7 mouse cellular contexts compared by ENCODE assay signal in genomic region chr2:113234559-113234958, GRCm38 (mm10). TPM values are rescaled to one million over a fixed set of nuclear protein-coding genes. Genes with fewer than 3 reads are reported as not detected.
DNase-seq lines count a peak whose midpoint lies in the region; ATAC-seq and TF ChIP-seq lines count a peak whose summit lies in the region.

No protein-coding gene starts in this region.

- peak; percentile 36 for TF ChIP-seq RAD21 in MEL (IDR thresholded peaks at IDR 0.05; ENCODE audit: low read depth, low read length)

- DNase-seq in MEL (ENCODE audit: low read depth, low spot score): peak; percentile 35
- DNase-seq in brain, adult 2 months (ENCODE audit: low read depth, low spot score): peak; percentile 86
- DNase-seq in hindbrain, postnatal 0 days (ENCODE audit: low spot score): peak; percentile 90
- DNase-seq in retina, embryonic 14.5 days (ENCODE audit: low spot score): peak; percentile 90
- DNase-seq in spleen, postnatal 14 days (ENCODE audit: low spot score in 2 of 2): no peak

- no peak for TF ChIP-seq EP300 in MEL (IDR thresholded peaks at IDR 0.05; ENCODE audit: low read depth in 1 of 2, low read length in 2 of 2)

- no peak overlapping the region for H3K4me2 ChIP-seq in kidney, embryonic 14.5 days (replicated peaks; ENCODE audit: low read depth, low read length)
- H3K4me2 ChIP-seq in kidney, embryonic 16.5 days (replicated peaks; ENCODE audit: low read depth, low read length): no peak overlapping the region
- no peak overlapping the region for H3K4me2 ChIP-seq in hindbrain, postnatal 0 days (ENCODE audit: low read depth, low read length)

- H3K4me1 ChIP-seq in kidney, embryonic 14.5 days (ENCODE audit: control insufficient read depth, insufficient read depth, low read length): no peaks in the 10 kb centered on the region
- H3K4me1 ChIP-seq in kidney, embryonic 16.5 days (ENCODE audit: insufficient read depth, low read length): no peaks in the 10 kb centered on the region
- H3K4me1 ChIP-seq in MEL (ENCODE audit: control insufficient read depth in 1 of 2, insufficient read depth in 2 of 2, low read length in 2 of 2): no peaks in the 10 kb centered on the region
- no peaks in the 10 kb centered on the region for H3K4me1 ChIP-seq in hindbrain, postnatal 0 days (ENCODE audit: insufficient read depth, low read length)

- TF ChIP-seq POLR2A in MEL (IDR thresholded peaks at IDR 0.05; ENCODE audit: control insufficient read depth in 1 of 2, insufficient read depth in 1 of 2, low read depth in 1 of 2, low read length in 2 of 2, poor library complexity in 1 of 2): no peak

- 24% methylated on average over 3 of the region's 3 CpGs for WGBS in kidney, embryonic 14.5 days
- 22% methylated on average over 3 of the region's 3 CpGs for WGBS in kidney, embryonic 16.5 days
- WGBS in hindbrain, postnatal 0 days: 17% methylated on average over 3 of the region's 3 CpGs

- no peak overlapping the region for H3K27ac ChIP-seq in kidney, embryonic 14.5 days (ENCODE audit: low read depth, low read length)
- no peak overlapping the region for H3K27ac ChIP-seq in kidney, embryonic 16.5 days (ENCODE audit: low read length)
- H3K27ac ChIP-seq in MEL (ENCODE audit: control insufficient read depth, low read depth, low read length): no peak overlapping the region
- H3K27ac ChIP-seq in hindbrain, postnatal 0 days: no peak overlapping the region

- no peaks in the 10 kb centered on the region for H3K27me3 ChIP-seq in kidney, embryonic 14.5 days (ENCODE audit: control insufficient read depth, insufficient read depth, low read length)
- H3K27me3 ChIP-seq in kidney, embryonic 16.5 days (ENCODE audit: insufficient read depth, low read length): no peaks in the 10 kb centered on the region
- no peaks in the 10 kb centered on the region for H3K27me3 ChIP-seq in MEL (ENCODE audit: control insufficient read depth in 1 of 2, insufficient read depth in 2 of 2, low read length in 2 of 2)
- H3K27me3 ChIP-seq in hindbrain, postnatal 0 days (ENCODE audit: insufficient read depth, low read length): no peaks in the 10 kb centered on the region

- no peaks in the 10 kb centered on the region for H3K36me3 ChIP-seq in kidney, embryonic 14.5 days (ENCODE audit: control insufficient read depth, insufficient read depth, low read length)
- H3K36me3 ChIP-seq in kidney, embryonic 16.5 days (ENCODE audit: insufficient read depth, low read length): no peaks in the 10 kb centered on the region
- H3K36me3 ChIP-seq in MEL (ENCODE audit: control insufficient read depth in 1 of 2, insufficient read depth in 2 of 2, low read length in 2 of 2): no peaks in the 10 kb centered on the region
- H3K36me3 ChIP-seq in hindbrain, postnatal 0 days (ENCODE audit: insufficient read depth, low read length): no peaks in the 10 kb centered on the region

- peak; percentile 31 to 53 (median 34) for TF ChIP-seq CTCF in MEL (IDR thresholded peaks at IDR 0.05 in 2 of 3, conservative IDR thresholded peaks at IDR 0.05 in 1 of 3; ENCODE audit: control insufficient read depth in 1 of 3, insufficient read depth in 1 of 3, low read depth in 2 of 3, low read length in 3 of 3, poor library complexity in 1 of 3, severe bottlenecking in 1 of 3)
- TF ChIP-seq CTCF in hindbrain, postnatal 0 days (IDR thresholded peaks at IDR 0.05; ENCODE audit: low read depth): peak; percentile 79

- H3K4me3 ChIP-seq in kidney, embryonic 14.5 days (ENCODE audit: low read length): no peak overlapping the region
- H3K4me3 ChIP-seq in kidney, embryonic 16.5 days (ENCODE audit: low read length): no peak overlapping the region
- H3K4me3 ChIP-seq in MEL (ENCODE audit: control insufficient read depth in 1 of 2, insufficient read depth in 1 of 2, low read depth in 2 of 2, low read length in 2 of 2): no peak overlapping the region
- no peak overlapping the region for H3K4me3 ChIP-seq in hindbrain, postnatal 0 days (ENCODE audit: low read length)

- no peak overlapping the region for H3K9ac ChIP-seq in kidney, embryonic 14.5 days (ENCODE audit: low read depth, low read length)
- H3K9ac ChIP-seq in kidney, embryonic 16.5 days (replicated peaks; ENCODE audit: low read length): no peak overlapping the region
- no peak overlapping the region for H3K9ac ChIP-seq in MEL (ENCODE audit: control insufficient read depth, low read depth, low read length, poor library complexity, severe bottlenecking)
- no peak overlapping the region for H3K9ac ChIP-seq in hindbrain, postnatal 0 days (replicated peaks; ENCODE audit: low read length)

- H3K9me3 ChIP-seq in kidney, embryonic 14.5 days (ENCODE audit: control insufficient read depth, low read length): no peaks in the 10 kb centered on the region
- H3K9me3 ChIP-seq in kidney, embryonic 16.5 days (ENCODE audit: low read length): no peaks in the 10 kb centered on the region
- H3K9me3 ChIP-seq in MEL (replicated peaks; ENCODE audit: insufficient read depth, low read length): no peaks in the 10 kb centered on the region
- no peaks in the 10 kb centered on the region for H3K9me3 ChIP-seq in hindbrain, postnatal 0 days (ENCODE audit: low read length)

- H3K79me2 ChIP-seq in MEL (ENCODE audit: control insufficient read depth, insufficient read depth, low read length, poor library complexity): no peaks in the 10 kb centered on the region

- 0 out of 2 replicates have a peak, but pooled peaks have one; percentile 55 for ATAC-seq in kidney, embryonic 14.5 days (ENCODE audit: low FRiP score, low TSS enrichment)
- ATAC-seq in kidney, embryonic 16.5 days (ENCODE audit: low FRiP score, low TSS enrichment): no peak
- ATAC-seq in hindbrain, postnatal 0 days: peak; percentile 64; the same call in 1 of the 2 replicates

TF ChIP-seq in MEL, 35 proteins besides CTCF, POLR2A, EP300 and RAD21:
- TF ChIP-seq BHLHE40 (IDR thresholded peaks at IDR 0.05; ENCODE audit: borderline replicate concordance, low read depth, low read length) (no peak), TCF12 (IDR thresholded peaks at IDR 0.05; ENCODE audit: low read depth, low read length) (no peak), JUND (IDR thresholded peaks at IDR 0.05; ENCODE audit: low read depth, low read length) (no peak), SMC3 (IDR thresholded peaks at IDR 0.05; ENCODE audit: low read depth, low read length) (peak; percentile 52)

RNA-seq across cellular contexts. Expression of gene Ryr3, which starts 17.7 kb away (rescaled TPM):
- polyA plus RNA-seq in kidney, embryonic 14.5 days (2014; fragmentation: Nextera tagmentation; extraction: Ambion mirVana): 1.0 and 1.8 TPM in 2 replicates
- 0.82 and 1.6 TPM in 2 replicates for polyA plus RNA-seq in kidney, embryonic 16.5 days (2015; fragmentation: Nextera tagmentation; extraction: Ambion mirVana)
- total RNA-seq in MEL (2012; rRNA removed): under 0.01 TPM in 1 of 2 replicates, not detected in the other
- under 1 TPM in 1 of 2 experiments, not detected in 1; 0.04 TPM for polyA plus RNA-seq in MEL (2012; ENCODE audit: insufficient read depth in 1 of 2, insufficient read length in 2 of 2, low read depth in 1 of 2, low replicate concordance in 2 of 2, missing spikeins in 1 of 2)
- 12.7 and 31.2 TPM in 2 replicates for total RNA-seq in hindbrain, postnatal 0 days (2014; rRNA removed)
- polyA plus RNA-seq in hindbrain, postnatal 0 days (2015; fragmentation: Nextera tagmentation; extraction: Ambion mirVana): 5.1 and 5.7 TPM in 2 replicates

RNA-seq across cellular contexts. Expression of gene Tmco5b, which starts 51.0 kb away (rescaled TPM):
- polyA plus RNA-seq in kidney, embryonic 14.5 days (2014; fragmentation: Nextera tagmentation; extraction: Ambion mirVana): not detected in 2 replicates
- not detected in 2 replicates for polyA plus RNA-seq in kidney, embryonic 16.5 days (2015; fragmentation: Nextera tagmentation; extraction: Ambion mirVana)
- not detected in 2 replicates for total RNA-seq in MEL (2012; rRNA removed)
- not detected for polyA plus RNA-seq in MEL (2012; ENCODE audit: insufficient read depth in 1 of 2, insufficient read length in 2 of 2, low read depth in 1 of 2, low replicate concordance in 2 of 2, missing spikeins in 1 of 2)
- not detected in 2 replicates for total RNA-seq in hindbrain, postnatal 0 days (2014; rRNA removed)
- polyA plus RNA-seq in hindbrain, postnatal 0 days (2015; fragmentation: Nextera tagmentation; extraction: Ambion mirVana): not detected in 2 replicates

Comparison
In these comparisons a context has a peak if more than half of its experiments do, and no peak if none do; other contexts are left out.
1. DNase-seq: peak in MEL (single experiment), brain, adult 2 months (single experiment), hindbrain, postnatal 0 days (single experiment) and retina, embryonic 14.5 days (single experiment); none in spleen, postnatal 14 days (0 of 2).